Mouse (Mus musculus): ENCODE results near the gene Fosb.

Gene Fosb

GRCm38 (mm10) chr7:19281680-19282304, 28.1 kb downstream of the Fosb start:
- DNase-seq (ENCODE audit: low spot score), result peak; percentile 28

- DNase-seq (ENCODE audit: low spot score), result no peak
Observed at GRCm38 (mm10) chr7:19279581-19280114, 30.2 kb downstream of the Fosb start, which contains the start of gene Ppm1n. Ppm1n (minus strand) TSS chr7:19280064.

- DNase-seq (ENCODE audit: low spot score), result no peak
Observed at GRCm38 (mm10) chr7:19279052-19279451, 30.8 kb downstream of the Fosb start.

GRCm38 (mm10) chr7:19276253-19276652, 33.6 kb downstream of the Fosb start:
- DNase-seq (ENCODE audit: low spot score), result no peak

- peak; percentile 26 for DNase-seq (ENCODE audit: low spot score)
Observed at GRCm38 (mm10) chr7:19272173-19272764, 37.6 kb downstream of the Fosb start.

- peak; percentile 77 for DNase-seq (ENCODE audit: low spot score)
Observed at GRCm38 (mm10) chr7:19271238-19272172, 38.3 kb downstream of the Fosb start, which contains the start of gene Vasp. Vasp (minus strand) TSS chr7:19271817.

- DNase-seq (ENCODE audit: low spot score), result peak; percentile 21
Observed at GRCm38 (mm10) chr7:19270509-19271237, 39.2 kb downstream of the Fosb start.

GRCm38 (mm10) chr7:19269721-19270441, 40.0 kb downstream of the Fosb start:
- peak; percentile 62 for DNase-seq (ENCODE audit: low spot score)

- peak; percentile 46 for DNase-seq (ENCODE audit: low spot score)
Observed at GRCm38 (mm10) chr7:19268993-19269681, 40.7 kb downstream of the Fosb start.

- no peak for DNase-seq (ENCODE audit: low spot score)
Observed at GRCm38 (mm10) chr7:19267051-19267450, 42.8 kb downstream of the Fosb start.

GRCm38 (mm10) chr7:19265928-19266822, 43.7 kb downstream of the Fosb start:
- DNase-seq (ENCODE audit: low spot score), result no peak

GRCm38 (mm10) chr7:19265147-19265546, 44.7 kb downstream of the Fosb start:
- DNase-seq (ENCODE audit: low spot score), result no peak

- DNase-seq (ENCODE audit: low spot score), result peak; percentile 86
Observed at GRCm38 (mm10) chr7:19258336-19258735, 51.5 kb downstream of the Fosb start.

- DNase-seq (ENCODE audit: low spot score), result peak; percentile 53
Observed at GRCm38 (mm10) chr7:19257390-19258022, 52.3 kb downstream of the Fosb start.

GRCm38 (mm10) chr7:19256567-19256966, 53.3 kb downstream of the Fosb start:
- no peak for DNase-seq (ENCODE audit: low spot score)

GRCm38 (mm10) chr7:19255395-19255794, 54.5 kb downstream of the Fosb start:
- no peak for DNase-seq (ENCODE audit: low spot score)

- peak; percentile 77 for DNase-seq (ENCODE audit: low spot score)
Observed at GRCm38 (mm10) chr7:19253437-19253836, 56.4 kb downstream of the Fosb start.
